Mouse (Mus musculus): ENCODE measurements at regions not wholly inside any gene's neighbourhood (a gene's known extent, or its start where the extent isn't known, plus 50 kb on each side); places are given as distances from the start of the nearest gene placed in this dataset.
"Not testable (repeated sequence)": the region's sequence is repeated elsewhere in the genome, so short reads cannot be mapped to it uniquely, and the experiment has no call there.

DNA sequence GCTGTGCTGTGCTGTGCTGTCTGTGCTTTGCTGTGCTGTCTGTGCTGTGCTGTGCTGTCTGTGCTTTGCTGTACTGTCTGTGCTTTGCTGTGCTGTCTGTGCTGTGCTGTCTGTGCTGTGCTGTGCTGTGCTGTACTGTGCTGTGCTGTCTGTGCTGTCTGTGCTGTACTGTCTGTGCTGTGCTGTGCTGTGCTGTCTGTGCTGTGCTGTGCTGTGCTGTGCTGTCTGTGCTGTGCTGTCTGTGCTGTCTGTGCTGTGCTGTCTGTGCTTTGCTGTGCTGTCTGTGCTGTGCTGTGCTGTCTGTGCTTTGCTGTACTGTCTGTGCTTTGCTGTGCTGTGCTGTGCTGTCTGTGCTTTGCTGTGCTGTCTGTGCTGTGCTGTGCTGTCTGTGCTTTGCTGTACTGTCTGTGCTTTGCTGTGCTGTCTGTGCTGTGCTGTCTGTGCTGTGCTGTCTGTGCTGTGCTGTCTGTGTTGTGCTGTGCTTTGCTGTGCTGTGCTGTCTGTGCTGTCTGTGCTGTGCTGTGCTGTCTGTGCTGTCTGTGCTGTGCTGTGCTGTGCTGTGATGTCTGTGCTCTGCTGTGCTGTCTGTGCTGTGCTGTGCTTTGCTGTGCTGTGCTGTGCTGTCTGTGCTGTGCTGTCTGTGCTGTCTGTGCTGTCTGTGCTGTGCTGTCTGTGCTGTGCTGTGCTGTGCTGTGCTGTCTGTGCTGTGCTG lies 197.5 kb downstream of the Tcp10c start:
- DNase-seq (ENCODE audit: low spot score): not testable (repeated sequence)

DNA sequence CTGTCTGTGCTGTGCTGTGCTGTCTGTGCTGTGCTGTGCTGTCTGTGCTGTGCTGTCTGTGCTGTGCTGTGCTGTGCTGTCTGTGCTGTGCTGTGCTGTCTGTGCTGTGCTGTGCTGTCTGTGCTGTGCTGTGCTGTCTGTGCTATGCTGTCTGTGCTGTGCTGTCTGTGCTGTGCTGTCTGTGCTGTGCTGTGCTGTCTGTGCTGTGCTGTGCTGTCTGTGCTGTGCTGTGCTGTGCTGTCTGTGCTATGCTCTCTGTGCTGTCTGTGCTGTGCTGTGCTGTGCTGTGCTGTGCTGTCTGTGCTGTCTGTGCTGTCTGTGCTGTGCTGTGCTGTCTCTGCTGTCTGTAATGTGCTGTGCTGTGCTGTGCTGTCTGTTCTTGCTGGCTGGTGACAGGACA lies 198.5 kb downstream of the Tcp10c start:
- DNase-seq (ENCODE audit: low spot score): not testable (repeated sequence)

DNA sequence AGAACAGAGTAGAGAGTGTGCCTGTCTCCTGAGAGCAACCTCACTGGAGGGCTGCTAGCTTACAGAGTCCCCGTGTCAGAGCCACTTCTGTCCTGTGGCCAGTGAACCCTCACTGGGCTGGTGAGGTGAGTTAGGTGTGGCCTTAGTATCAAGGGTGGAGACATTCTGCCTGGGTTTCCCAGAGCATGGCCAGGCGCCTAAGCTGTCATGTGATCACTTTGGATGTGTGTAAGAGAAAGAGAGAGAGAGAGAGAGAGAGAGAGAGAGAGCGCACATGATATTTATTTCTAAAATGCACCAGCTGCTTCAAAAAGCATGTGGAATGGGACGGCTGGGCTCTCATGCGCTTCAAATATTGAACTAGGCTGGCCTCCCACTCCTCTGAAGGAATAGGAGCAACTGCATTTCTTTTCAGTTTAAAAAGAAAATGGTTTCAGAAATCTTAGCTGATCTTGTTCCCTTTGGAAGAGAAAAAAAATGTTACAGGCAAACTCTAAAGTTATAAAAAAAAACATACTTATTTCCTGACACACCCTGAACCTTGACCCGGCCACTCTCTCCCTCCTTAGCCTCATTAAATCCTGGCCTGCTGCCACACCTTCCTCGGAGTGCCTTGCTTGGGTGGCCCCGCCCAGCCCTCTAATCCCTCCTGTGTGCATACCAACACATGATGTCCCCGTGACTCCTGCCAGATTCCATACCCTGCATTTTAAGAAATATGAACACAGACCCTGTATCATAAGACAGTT lies 201.1 kb downstream of the Tcp10c start:
- DNase-seq (ENCODE audit: low spot score): peak; percentile 87

DNA sequence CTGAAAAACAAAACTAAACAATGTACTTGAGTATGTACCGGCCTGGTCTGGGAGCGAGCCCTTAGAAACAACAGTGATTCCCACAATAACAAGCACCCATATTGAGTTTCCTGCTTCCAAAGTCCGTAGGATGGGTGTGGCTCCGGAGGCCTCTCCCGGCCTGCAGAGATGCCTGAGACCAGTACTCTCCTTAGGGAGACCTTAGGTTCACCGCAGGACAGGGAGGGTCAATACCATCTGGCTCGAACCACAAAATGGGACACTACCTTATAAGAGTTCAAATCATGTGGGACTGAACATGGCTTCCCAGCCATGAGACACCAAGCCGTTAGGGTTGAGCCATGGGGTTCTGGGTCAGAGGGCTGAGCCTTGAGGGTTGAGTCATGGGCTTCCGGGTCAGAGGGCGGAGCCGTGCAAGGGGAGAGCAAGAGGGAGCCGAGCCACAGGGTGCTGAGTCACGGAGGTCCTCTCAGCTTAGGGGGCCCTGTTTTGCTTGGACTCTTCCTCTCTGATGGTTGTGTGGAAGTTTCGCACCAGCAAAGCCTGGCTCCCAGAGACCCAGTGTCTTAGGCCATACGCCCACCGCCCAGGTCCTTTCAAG lies 201.8 kb downstream of the Tcp10c start:
- peak; percentile 24 for DNase-seq (ENCODE audit: low spot score)

DNA sequence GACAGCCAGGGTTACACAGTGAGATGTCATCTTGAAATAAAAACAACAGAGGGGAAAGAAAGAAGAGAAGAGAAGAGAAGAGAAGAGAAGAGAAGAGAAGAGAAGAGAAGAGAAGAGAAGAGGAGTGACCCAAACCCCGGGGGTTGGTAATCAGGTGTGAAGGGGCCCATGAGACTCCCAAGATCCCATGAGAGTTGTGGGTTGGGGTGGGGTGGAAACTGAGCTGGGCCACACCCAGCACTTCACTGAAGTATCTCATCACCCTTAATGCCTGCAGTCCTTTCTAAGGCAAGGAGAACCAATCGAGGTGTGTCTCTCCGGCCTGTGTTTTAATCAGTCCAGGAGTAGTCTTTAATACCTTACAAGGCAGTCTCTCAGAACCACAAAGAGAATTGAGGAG lies 201.5 kb upstream of the Afdn start:
- DNase-seq (ENCODE audit: low spot score): no peak

DNA sequence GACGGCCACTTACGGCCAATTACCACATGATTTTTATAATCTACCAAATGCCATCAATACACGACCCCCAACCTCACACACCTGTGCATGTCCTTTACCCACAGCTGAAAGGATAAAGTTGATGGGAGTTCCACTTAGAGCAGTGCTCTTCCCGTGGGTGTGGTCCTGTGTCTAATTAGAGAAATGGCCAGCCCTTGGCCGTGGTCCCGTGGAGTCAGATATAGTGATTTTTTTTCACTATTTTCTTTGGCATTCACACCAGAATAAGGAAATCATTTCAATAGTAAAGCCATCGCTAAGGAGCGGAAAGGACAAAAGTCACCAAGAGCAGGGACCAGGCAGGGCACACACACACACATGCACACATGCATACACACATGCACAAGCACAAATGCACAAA lies 199.0 kb upstream of the Afdn start:
- peak; percentile 45 for DNase-seq (ENCODE audit: low spot score)

DNA sequence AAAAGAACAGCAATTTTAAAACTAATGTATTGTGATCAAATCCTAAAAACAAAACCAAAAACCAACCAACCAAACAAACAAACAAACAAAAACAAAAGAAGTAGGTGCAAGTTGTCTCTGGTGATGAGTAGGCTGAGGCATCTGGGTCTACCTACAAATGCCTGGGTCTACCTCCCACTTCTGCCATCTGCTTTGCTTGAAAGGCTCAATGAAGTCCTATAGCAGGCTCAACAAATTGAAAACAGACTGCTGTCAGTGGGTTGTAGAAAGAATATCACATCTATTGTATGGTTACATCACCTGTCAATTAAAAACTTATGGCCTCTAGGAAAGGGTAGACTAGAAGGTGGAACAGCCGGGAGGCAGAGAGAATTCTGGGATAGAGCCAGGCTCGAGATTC lies 197.4 kb upstream of the Afdn start:
- DNase-seq (ENCODE audit: low spot score): no peak

DNA sequence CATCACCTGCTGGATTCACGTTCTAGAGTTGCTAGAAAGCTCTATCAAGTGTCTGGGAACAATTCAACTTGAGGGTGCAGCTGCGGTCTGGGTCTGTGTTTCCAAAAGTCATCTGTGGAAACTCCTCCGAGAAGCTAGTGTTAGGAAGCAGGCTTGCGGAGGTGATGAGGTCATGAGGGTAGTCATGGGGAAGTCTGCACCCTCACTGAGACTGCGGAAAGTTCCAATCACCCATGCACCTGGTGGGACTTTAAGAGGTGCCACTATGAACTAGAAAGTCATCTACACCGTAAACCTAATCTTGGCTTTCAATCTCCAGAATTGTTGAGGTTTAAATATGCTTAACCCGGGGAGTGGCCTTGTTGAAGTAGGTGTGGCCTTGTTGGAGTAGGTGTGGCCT lies 195.5 kb upstream of the Afdn start:
- no peak for DNase-seq (ENCODE audit: low spot score)

DNA sequence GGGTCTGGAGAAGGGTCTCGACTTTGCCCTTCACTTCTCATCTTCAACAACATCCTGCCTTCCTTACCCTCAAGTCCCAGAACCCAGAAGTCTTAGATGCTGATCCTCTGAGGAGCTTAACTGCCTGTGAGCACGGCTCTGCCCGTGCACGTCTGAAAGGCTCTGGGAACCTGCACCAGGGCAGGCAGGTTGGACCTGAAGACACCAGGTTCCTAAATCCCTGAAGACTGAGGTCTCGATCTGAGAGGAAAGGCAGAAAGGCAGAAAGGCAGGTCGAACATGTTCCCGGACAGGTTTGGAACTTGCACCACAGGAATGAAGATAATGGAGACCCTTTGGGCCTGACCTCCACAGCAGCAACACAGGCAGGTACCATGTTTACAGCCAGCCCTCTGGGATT lies 193.7 kb upstream of the Afdn start:
- DNase-seq (ENCODE audit: low spot score): no peak

DNA sequence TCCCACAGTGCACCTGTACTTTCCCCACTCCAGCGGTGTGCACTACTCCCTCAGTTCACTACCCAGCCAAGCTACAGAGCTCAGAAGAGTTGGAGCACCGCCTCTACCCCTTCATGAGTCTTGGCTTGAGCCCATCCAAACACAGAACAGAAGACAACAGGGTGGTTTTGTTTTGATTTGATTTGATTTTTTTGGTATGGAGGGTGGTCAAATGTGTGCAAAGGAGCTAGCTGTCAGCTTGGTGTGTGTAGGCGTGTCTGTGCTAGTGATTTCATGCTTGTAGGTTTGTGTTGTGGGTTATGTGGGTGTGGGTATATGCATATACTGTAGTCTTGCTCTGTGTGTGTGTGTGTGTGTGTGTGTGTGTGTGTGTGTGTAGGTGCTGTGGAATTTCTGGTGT lies 193.2 kb upstream of the Afdn start:
- no peak for DNase-seq (ENCODE audit: low spot score)

DNA sequence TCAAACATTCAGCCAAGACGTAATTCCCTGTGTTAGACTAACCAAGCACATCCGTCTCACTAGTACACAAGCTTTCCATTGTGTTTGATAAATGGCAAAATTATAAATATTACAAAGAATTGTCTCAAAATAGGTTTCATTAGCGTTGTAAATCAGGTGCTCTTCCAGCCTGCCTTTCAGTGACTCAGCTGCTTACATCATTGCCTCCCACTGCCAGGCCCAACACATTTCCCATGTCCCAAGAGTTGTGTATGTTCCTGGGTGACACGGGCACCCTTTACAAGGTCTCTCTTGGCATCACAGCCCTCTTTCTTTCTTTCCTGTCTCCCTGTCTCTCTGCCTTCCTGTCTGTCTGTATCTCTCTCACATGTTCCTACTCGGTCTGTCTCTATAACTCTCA lies 189.5 kb upstream of the Afdn start:
- peak; percentile 31 for DNase-seq (ENCODE audit: low spot score)

DNA sequence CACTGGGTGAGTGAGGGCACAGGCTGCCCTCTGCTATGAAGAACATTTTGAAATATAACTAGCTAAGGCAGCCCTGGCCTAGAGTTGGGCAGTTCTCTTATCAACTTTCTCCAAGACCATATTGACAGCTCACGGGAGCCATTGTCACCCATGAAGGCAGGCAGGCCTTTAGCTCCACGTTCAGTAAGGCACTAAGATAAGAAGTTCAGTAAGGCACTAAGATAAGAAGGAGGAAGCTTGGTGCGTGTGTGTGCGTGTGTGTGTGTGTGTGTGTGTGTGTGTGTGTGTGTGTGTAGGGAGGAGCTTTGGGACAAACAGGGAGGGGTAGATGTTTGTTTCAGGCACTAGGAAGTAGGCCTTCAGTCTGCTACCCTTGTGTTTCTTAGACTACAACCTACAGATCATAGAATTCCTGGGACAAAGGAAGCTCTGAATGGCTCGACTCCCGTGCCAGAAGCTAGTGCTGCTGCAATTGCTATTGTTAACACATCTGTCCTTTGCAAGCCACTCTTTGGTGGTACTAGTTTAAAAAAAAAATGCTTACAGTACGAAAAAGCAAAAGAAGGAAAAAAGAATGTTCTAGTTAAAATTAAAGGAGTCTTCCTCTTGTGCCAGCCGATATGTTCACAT lies 188.0 kb upstream of the Afdn start:
- no peak for DNase-seq (ENCODE audit: low spot score)

DNA sequence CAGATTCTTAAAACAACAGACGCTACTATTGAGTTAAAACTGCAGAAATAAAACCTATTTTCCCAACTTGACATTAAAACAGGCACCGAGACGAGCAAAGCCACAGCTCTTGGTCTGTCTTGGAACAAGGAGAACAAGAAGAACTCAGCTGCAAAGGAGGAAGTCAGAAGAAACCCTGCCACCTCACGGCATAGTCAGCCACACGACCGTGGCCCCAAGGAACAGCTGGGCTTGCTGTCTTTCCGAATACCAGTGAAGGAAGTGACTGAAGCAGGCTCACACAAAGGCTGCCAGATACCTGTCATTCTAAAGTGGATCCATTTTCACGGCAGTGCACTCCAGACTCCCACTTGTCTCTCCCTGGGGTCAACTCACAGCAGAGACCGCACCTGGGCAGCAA lies 187.3 kb upstream of the Afdn start:
- no peak for DNase-seq (ENCODE audit: low spot score)

DNA sequence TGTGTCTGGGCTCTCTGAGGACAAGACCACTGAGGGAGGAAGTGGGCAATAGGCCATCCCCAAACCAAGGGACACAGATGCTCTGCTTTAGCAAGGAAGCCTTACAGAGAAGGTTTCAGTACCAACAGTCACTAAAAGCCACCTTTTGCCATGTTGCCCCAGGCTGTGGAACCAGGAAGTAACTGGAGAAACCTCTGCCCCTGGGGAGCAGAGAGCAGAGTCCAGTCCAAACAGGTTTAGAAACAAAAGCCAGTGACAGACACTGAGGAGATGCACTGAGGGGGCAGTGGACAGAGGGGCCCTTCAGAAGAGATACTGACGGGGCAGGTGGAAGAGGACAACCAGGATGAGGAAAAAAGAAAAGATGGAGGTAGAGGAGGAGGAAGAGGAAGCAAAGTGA lies 186.2 kb upstream of the Afdn start:
- no peak for DNase-seq (ENCODE audit: low spot score)

DNA sequence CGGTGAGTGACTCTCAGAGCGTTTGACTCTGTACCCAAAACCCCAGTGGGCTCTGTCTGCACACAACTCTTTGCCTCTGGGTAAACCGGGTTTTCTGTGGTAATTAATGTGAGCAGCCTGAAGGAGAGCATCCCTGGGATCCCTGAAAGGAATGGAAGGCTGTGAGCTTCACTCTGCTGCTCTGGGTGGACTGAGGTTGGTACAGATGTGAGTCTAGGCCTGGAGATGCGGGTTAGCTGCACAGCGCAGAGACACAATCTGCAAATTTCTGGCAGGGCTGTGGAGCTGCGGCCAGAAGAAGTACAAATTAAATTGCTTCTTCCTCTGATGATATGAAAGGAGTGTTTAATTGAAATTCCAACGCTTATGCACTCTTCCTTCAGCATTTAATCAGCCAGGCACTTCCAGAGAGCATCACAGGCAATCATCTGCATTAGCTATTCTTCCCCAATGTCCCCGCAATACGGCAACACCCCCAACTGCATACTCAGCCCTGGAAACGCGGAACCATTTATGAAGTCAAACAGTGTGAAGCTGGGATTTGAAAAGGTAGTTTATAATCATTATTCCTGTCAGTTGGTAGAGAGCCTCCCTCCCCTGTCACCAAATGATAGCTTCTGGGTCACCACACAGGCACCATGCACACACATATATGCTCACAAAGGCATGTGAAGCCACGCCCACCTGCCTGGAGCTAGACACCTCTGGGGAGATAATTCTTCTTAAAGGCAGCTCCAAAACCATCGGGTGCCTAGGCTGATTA lies 185.5 kb upstream of the Afdn start:
- DNase-seq (ENCODE audit: low spot score): no peak

DNA sequence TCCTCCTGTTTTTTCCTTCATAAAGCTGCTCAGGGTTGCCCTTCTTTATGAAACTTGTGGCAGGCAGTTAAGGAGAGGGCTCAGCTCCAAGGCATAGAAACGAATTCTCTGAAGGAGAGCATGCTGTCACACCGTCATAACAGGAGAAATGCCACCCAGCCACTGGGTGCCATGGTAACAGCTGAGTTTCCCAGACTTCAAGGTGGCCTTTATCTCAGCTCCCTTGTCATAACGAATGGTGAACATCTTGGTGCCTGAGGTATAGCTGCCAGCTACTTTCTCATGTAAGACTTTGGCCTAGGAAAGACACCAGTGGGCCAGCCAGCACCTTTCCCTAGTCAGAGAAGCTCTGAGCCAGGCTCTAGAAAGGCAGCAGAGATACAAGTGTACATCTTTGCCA lies 182.5 kb upstream of the Afdn start:
- no peak for DNase-seq (ENCODE audit: low spot score)

DNA sequence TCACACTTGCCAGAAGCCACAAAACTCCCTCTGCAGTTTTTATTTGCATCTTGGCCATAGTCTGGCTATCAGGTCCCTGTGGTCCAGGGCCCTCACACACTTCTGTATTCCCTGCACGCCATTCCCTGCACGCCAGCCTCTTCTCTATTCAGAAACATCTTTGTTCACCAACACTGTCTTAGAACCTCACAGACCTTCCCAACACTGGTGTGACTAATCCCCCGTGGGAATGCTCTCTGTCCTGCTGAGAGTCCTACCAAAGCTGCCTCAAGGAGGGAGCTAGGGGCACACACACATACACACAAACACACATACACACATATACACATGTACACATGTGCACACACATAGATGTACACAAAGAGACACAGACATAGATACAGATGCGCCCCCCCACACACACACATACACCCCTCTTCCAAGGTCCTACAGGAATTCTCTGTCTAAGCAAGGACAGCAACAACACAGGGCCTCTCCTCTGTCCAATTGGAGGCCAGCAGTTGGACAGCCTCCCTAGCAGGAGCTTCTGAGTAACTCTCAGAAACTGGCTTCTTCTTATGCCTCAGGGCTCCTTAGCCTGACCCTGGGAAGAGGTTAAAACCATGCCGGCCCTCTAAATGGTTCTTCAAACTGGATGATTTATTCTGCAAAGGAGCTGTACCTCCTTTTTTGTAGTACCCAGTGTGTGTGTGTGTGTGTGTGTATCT lies 179.0 kb upstream of the Afdn start:
- DNase-seq (ENCODE audit: low spot score): no peak

DNA sequence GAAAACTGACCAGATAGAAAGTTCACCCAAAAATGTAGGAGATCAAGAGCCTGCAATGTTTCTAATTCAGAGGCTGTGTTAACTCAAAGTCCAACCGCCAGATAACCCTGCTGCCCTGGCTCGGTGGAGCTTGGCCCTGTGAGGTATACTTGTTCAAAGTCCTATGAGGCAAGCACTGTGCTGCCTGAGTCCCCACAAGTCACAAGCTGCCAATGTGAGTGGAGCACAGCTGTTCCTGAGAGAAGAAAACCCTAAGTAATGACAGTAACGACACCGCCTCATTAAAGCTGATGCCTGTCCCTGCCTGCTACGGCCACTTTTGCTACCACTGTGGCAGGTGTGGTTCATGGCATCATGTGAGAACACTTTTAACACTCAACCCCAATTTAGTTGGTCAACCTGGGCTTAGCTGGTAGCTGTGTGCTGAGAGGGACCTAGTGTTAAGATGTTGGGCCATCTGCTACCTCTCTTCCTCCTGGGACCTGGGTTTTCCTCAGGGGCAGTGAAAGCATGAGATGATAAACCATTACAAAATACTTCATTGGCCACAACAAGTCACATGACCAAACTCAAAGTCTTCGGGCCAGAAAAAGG lies 178.2 kb upstream of the Afdn start:
- DNase-seq (ENCODE audit: low spot score): no peak

DNA sequence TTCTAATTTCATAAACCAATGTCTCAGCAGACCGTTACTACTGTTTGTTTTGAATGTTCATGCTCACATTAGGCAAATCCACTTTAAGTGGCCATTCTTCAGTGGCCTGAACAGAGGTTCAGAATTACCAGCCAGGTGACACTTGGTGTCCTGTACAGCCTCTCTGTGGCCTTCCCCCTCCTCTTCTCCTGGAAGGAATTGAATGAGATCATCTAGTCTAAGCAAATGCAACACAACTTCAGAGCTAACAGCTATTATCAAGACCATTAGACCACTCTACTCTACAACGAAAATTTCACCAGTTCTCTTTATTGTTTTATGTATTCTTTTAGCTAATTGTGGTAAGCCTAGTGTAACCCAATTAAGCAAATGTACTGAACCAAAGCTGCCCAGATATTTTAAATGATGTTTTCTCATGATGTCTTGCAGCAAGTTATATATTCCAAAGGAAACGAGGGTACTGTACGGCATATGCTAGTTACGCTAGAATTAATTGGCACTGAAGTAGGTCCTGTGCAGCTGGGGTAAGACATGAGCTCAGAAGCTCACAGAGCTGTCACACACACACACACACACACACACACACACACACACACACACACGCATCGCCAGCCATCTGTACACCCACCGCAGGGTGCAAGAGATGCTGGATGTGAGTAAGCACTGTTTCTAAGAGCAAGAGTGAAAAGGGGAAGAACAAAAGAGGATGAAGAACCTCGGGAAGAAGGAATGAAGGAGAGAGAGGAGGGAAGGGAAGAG lies 176.7 kb upstream of the Afdn start:
- DNase-seq (ENCODE audit: low spot score): no peak

DNA sequence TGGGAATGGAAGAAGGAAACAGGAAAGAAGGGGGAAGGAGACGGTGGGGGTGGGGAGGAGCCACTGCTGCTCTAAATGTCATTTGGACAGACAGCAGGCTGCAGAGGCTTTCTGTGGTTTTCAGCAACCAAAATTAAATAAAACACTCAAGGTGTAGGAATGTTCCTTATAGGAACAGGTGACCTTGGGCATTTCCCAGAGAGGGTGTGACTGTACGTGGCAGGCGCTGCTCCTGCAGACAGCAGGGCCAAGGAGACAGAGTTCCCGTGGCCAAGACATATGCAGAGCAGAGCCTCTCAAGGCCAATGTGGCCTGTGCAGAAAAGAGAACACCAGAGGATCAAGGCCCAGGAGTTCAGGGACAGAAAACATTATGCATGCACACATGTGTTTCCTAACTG lies 175.9 kb upstream of the Afdn start:
- DNase-seq (ENCODE audit: low spot score): no peak
